Mouse (Mus musculus): ENCODE results near the gene Agpat3. TPM values are rescaled to one million over a fixed set of nuclear protein-coding genes. Genes with fewer than 3 reads are reported as not detected.

Gene Agpat3
- total RNA-seq, 2 experiments from 2014 or later = 290 to 296 TPM

DNA sequence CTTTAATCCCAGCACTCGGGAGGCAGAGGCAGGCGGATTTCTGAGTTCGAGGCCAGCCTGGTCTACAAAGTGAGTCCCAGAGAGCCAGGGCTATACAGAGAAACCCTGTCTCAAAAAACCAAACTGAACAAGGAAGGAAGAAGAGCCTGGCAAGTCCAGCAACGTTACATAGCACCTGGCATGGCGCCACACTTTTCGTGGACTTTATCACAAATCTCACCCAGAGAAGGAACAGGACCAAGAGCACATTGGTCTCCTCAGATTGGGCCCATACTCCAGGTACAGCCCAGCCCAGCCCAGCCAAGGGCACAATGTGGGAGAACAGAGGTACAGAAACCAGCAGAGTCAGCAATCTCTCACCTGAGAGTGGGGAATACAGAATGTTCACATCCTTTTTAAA lies 118.5 kb downstream of the Agpat3 start:
- intact Hi-C loops (cut with DNase I) = no loop called here
- DNase-seq (ENCODE audit: low spot score in 2 of 2) = no peak

DNA sequence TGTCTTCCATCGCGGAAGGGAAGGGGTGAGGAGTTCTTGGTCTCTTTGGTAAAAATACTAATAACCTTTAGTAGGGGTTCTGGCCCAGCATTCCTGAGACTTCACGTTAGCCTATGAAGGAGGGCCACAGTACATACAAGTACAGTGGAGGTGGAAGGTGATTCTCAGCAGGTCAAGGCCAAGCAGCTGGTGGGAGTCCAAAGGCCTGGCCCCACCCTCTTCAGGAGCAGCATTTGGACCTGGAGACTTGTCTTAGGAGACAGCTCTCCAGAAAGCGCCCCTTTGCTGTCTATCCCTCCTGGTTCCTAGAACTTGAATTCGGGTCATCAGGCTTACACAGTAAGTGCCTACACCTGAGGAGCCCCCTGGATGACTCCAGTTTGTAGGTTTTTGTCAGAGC lies 119.1 kb downstream of the Agpat3 start:
- DNase-seq (ENCODE audit: low spot score in 2 of 2) = no peak
- intact Hi-C loops (cut with DNase I) = no loop called here

DNA sequence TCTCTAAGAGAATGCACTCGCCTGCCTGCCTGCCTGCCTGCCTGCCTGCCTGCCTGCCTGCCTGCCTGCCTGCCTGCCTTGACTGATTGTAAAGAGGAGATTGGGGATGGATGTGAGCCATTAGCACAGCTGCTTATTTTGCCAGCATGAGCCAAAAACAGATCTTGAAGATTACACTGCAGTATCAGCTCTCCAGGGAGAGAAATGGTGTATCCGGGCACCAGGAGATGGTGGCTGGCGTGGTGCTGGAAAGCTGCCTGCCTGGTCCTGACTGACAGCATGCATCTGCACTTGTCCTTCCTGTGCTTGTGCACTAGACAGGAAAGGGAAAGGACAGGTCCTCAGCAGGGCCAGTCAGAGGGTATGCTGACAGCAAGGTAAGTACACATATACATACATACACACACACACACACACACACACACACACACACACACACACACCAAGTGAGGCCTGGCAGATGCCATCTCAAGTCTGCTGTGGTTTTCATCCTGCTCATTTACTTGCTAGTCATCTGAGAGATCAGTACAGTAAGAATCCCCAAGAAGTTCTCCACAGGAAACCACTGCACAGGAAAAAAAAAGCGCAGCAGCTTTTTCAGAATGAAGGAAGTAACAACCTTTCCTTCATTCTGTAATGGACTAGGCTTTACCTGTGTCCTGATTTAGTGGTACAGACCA lies 119.8 kb downstream of the Agpat3 start:
- intact Hi-C loops (cut with DNase I) = no loop called here
- DNase-seq (ENCODE audit: low spot score in 2 of 2) = no peak

DNA sequence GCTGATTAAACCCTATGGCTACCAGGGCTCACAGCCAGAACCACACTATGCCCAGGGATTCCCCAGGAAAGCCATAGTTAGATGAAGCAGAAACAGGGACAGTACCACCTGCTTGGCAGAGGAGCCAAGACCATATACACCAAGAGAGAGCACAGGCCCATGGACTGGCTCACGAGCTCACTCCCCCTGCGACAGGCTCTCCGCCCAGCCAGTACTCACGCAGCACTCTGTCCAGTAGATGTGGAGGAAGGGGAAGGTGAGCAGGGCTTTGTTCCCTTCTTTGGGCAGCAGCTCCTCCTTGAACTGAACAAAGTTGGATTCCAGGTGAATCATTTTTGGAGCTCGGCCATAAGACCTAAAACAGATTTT lies 123.7 kb downstream of the Agpat3 start:
- DNase-seq (ENCODE audit: low spot score in 2 of 2) = no peak
- intact Hi-C loops (cut with DNase I) = no loop called here

DNA sequence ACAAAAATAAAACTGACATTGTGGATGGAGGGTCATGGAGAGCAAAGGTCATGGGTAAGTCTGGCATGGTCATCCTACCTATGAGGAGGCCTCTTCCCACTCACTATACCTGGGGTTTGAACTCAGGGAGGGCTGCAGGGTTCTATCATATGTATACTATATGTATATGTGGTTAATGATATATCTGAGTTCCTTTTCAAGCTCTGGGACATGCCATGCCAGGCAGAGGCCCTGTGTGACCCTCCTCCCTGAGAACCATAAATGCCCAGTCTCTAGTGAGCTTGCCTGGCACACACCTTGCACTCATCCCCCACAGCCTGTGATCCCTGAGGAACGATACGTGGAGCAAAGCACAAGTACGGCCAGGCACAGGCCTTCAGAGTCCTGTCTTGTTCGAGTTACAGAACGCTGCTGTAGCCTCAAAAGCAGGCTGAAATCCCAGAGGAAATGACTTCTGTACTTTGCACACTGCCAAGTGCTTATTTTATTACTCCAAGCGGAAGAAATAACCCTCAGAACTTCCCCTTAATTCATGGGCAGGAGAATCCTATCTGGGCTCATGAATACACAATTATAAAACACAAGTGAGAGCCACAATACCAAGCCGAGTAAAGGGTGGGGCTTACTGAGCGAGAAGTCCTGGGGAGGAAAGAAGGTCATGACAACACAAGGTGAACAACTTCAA lies 124.3 kb downstream of the Agpat3 start:
- intact Hi-C loops (cut with DNase I) = no loop called here
- DNase-seq (ENCODE audit: low spot score in 2 of 2) = no peak

DNA sequence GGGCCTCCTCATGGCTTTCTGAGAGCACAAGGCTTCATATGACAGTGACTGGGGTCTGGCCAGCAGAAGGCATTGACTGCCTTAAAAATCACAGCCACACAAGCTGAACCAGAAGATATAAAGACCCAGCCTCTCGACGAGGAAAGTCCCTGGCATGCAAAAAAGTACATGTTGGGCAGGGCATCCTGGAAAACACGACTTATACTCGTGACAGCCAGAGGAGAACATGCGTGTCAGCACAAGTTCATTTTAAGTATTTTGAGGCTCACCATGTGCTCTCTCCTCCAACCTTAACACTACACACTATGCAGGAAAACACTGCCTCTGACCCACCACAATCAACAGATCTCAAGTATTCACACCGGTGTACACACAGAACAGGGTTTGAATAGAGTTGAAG lies 128.2 kb downstream of the Agpat3 start:
- DNase-seq (ENCODE audit: low spot score in 2 of 2) = no peak
- intact Hi-C loops (cut with DNase I) = no loop called here

DNA sequence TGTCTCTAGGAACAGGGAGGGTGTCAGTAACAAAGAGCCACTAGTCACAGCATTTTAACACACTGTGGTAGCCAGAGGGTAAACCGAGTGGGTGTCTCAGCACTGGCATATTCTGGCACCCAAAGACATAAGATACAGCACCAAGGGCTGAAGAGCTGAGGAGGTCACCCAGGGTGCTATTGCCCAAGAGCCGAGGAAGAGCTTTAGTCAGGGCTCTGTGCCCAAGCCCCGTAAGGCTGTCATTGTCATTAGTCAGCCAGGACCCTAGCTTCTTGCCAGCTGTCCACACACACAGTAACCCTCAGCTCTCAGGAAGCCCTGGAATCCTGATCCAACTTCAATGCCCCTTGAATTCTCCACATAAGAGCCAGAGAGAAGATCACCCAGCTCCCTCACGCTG lies 129.4 kb downstream of the Agpat3 start:
- intact Hi-C loops (cut with DNase I) = no loop called here
- DNase-seq (ENCODE audit: low spot score in 2 of 2) = no peak

DNA sequence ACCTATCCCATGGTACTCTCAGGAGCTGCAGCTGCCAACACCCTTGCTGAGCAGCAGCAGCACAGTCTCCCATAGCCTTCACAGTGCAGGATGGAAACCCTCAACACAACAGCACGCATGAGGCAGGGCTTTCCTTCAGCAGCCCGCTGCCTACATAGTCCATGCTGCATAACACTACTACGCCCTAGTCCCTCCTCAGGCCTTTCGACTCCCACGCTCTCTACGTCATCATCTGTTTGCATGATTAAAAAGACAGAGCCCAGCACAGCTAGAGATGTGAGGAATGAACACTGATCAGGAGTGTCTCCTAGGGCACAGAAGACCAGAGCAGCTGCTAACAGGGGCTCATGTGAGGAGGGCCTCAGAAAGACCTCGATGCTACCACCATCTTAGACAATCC lies 131.0 kb downstream of the Agpat3 start:
- intact Hi-C loops (cut with DNase I) = no loop called here
- no peak for DNase-seq (ENCODE audit: low spot score in 2 of 2)

DNA sequence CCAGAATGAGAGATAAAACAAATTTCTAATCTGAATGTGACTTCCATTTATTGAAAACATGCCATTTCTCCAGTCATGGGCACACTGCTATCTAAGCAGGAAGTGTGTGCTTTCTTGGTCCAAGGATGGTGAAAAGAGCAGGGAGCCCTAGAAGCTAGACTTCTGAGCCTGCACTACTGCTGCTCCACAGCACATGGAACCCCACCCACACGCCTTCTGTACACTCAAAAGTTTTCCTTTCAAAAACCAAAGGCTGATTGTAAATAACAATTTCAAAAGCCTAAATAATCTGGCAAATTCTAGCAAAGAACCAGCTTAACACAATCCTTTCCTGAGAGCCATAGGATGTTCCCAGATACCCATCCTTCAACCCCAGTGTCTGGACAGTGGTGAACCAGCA lies 132.8 kb downstream of the Agpat3 start:
- DNase-seq (ENCODE audit: low spot score in 2 of 2) = peak in 1 of 2 experiments; percentile 40
- intact Hi-C loops (cut with DNase I) = no loop called here

Small RNA genes lying within 50 kb of the gene (microRNA-seq; reads per million reads assigned to microRNA genes)
- gene Mir7659 = 0 reads per million in 2 experiments

Other genes starting within 250 kb of the Agpat3 start
- 100 to 1,000 TPM; 109 to 115 TPM for gene D10Jhu81e, start 182.7 kb downstream of the Agpat3 start, total RNA-seq (2021)
- 10 to 100 TPM; 16.4 to 17.3 TPM for gene Pwp2, start 167.3 kb downstream of the Agpat3 start, total RNA-seq (2021)
- 10 to 100 TPM; 75.2 to 86.8 TPM for gene Trappc10, start 107.8 kb downstream of the Agpat3 start, total RNA-seq (2021)
- 100 to 1,000 TPM; 355 to 365 TPM for gene Rrp1, start 60.6 kb upstream of the Agpat3 start, total RNA-seq (2021)
- gene Cstb, start 73.2 kb upstream of the Agpat3 start, total RNA-seq (2021) = 10 to 100 TPM; 35.9 to 39.2 TPM
- gene Pdxk, start 112.5 kb upstream of the Agpat3 start, total RNA-seq (2021) = 10 to 100 TPM; 92.2 to 92.3 TPM
- not detected for gene Olfr1358, start 164.9 kb upstream of the Agpat3 start, total RNA-seq (2021)
- gene Ilvbl, start 221.9 kb upstream of the Agpat3 start, total RNA-seq (2021) = 10 to 100 TPM; 18.2 to 27.4 TPM
- gene Syde1, start 239.5 kb upstream of the Agpat3 start, total RNA-seq (2021) = 1 to 10 TPM; 3.6 to 5.1 TPM